Mouse (Mus musculus) CH12.LX (cell line): ENCODE results near the gene Map2. TPM values are rescaled to one million over a fixed set of nuclear protein-coding genes. Genes with fewer than 3 reads are reported as not detected.
A peak's percentile ranks its signal among the peaks of the same experiment; 100 is the strongest.

Experiments
- DNase-seq: peaks from one replicate; pipeline ENCODE4 v3.0.0-alpha.2; 2013; ENCODE audit errors: extremely low read depth
- H3K27ac ChIP-seq: 2 replicates; pipeline ENCODE4 v1.5.1; 2012; ENCODE audit warnings: low read depth, mild to moderate bottlenecking, control low read depth, moderate library complexity; ENCODE audit not compliant: insufficient read depth
- H3K27me3 ChIP-seq: replicated peaks from 2 replicates; pipeline ENCODE3; 2012; ENCODE audit warnings: inconsistent platforms
- H3K36me3 ChIP-seq, 2 experiments: replicated peaks in 1 of 2; 2 replicates each; pipeline versions ENCODE3 to v1.6.1; 2012; ENCODE audit warnings: inconsistent platforms in 1 of 2, low read length in 1 of 2, mild to moderate bottlenecking in 1 of 2, mixed read lengths in 1 of 2, moderate library complexity in 1 of 2; ENCODE audit not compliant: control insufficient read depth in 1 of 2, insufficient read depth in 1 of 2
- H3K4me1 ChIP-seq, 2 experiments: 2 replicates each; pipeline ENCODE4 v1.6.1; 2012; ENCODE audit warnings: inconsistent platforms in 1 of 2, moderate library complexity in 1 of 2; ENCODE audit not compliant: insufficient read depth in 2 of 2, control insufficient read depth in 1 of 2
- H3K4me2 ChIP-seq: 2 replicates; pipeline ENCODE4 v1.6.1; 2012; ENCODE audit warnings: low read depth, mild to moderate bottlenecking, control low read depth; ENCODE audit not compliant: poor library complexity, insufficient read depth, severe bottlenecking
- H3K4me3 ChIP-seq, 3 experiments: fragments of 150-350 bp in 1 of 3; sonication (generic) in 1 of 3; replicated peaks in 1 of 3; 2 replicates each; pipeline versions ENCODE3 to v1.5.1; 2011 to 2012; ENCODE audit warnings: low read depth in 2 of 3, low read length in 2 of 3, mild to moderate bottlenecking in 2 of 3, moderate library complexity in 2 of 3, control low read depth in 1 of 3, improper control_type of control experiment in 1 of 3, inconsistent platforms in 1 of 3, mixed read lengths in 1 of 3; ENCODE audit not compliant: poor library complexity in 1 of 3
- H3K79me2 ChIP-seq: replicated peaks from 2 replicates; pipeline ENCODE4 v1.6.1; 2012; ENCODE audit warnings: mild to moderate bottlenecking, moderate library complexity; ENCODE audit not compliant: control insufficient read depth, poor library complexity, insufficient read depth, severe bottlenecking; ENCODE audit errors: extremely low read depth
- H3K9ac ChIP-seq: 2 replicates; pipeline ENCODE4 v1.6.1; 2012; ENCODE audit warnings: low read depth, mild to moderate bottlenecking, control low read depth, moderate library complexity; ENCODE audit not compliant: insufficient read depth
- H3K9me3 ChIP-seq: replicated peaks from 2 replicates; pipeline ENCODE3; 2012; ENCODE audit warnings: low read length, inconsistent platforms, mixed read lengths
- BHLHE40 ChIP-seq: IDR thresholded peaks from 2 replicates; pipeline ENCODE4 v1.6.1; 2011; ENCODE audit warnings: mild to moderate bottlenecking, low read depth, low read length, improper control_type of control experiment
- E2F4 ChIP-seq: IDR thresholded peaks from 2 replicates; pipeline ENCODE4 v1.6.1; 2011; ENCODE audit warnings: low read depth, low read length, improper control_type of control experiment; ENCODE audit not compliant: insufficient replicate concordance
- EP300 ChIP-seq: IDR thresholded peaks from 2 replicates; pipeline ENCODE4 v1.6.1; 2011; ENCODE audit warnings: low read length, improper control_type of control experiment
- ETS1 ChIP-seq: conservative IDR thresholded peaks from 2 replicates; pipeline ENCODE4 v1.6.1; 2012; ENCODE audit warnings: low read depth, mild to moderate bottlenecking, inconsistent platforms, low read length, improper control_type of control experiment, moderate library complexity
- JUN ChIP-seq: IDR thresholded peaks from 2 replicates; pipeline ENCODE4 v1.6.1; 2011; ENCODE audit warnings: low read depth, mild to moderate bottlenecking, low read length, improper control_type of control experiment, moderate library complexity; ENCODE audit not compliant: insufficient read depth
- MAX ChIP-seq: IDR thresholded peaks from 2 replicates; pipeline ENCODE4 v1.6.1; 2011; ENCODE audit warnings: low read length, improper control_type of control experiment
- MEF2A ChIP-seq: IDR thresholded peaks from 2 replicates; pipeline ENCODE4 v1.6.1; 2014; ENCODE audit warnings: low read depth, mild to moderate bottlenecking, inconsistent platforms, low read length, improper control_type of control experiment, borderline replicate concordance
- NELFE ChIP-seq: IDR thresholded peaks from 2 replicates; pipeline ENCODE4 v1.6.1; 2011; ENCODE audit warnings: low read depth, low read length, improper control_type of control experiment
- RCOR1 ChIP-seq: conservative IDR thresholded peaks from 2 replicates; pipeline ENCODE4 v1.6.1; 2012; ENCODE audit warnings: low read depth, mild to moderate bottlenecking, inconsistent platforms, low read length, improper control_type of control experiment
- dilution Hi-C: fragments of 300-500 bp; cut with MboI; formaldehyde crosslinking; loops from 2 replicates; pipeline ENCODE4 v1.14.3; 2020; ENCODE audit warnings: low sequenced_read_pairs; ENCODE audit not compliant: extremely low pct_unique_long_range_greater_than_20kb, extremely low pct_ligation_motif_present
- in situ Hi-C: fragments of 300-500 bp; cut with MboI; formaldehyde crosslinking; loops from 3 replicates; pipeline ENCODE4 v1.14.3; 2019; ENCODE audit warnings: low sequenced_read_pairs, low pct_ligation_motif_present, low pct_unique_long_range_greater_than_20kb, mixed read lengths
- polyA plus RNA-seq: library from polyadenylated mRNA; unstranded; fragments of >175 nt; gene quantifications from 2 replicates; pipeline ENCODE4 v1.2.1, GENCODE M21; 2012; ENCODE audit warnings: low read depth; ENCODE audit not compliant: insufficient read length
- total RNA-seq, 2 experiments: library from RNA; depleted of rRNA; stranded (reverse); fragments of 300-350 nt in 1 of 2; fragments of >200 nt in 1 of 2; gene quantifications; 2 replicates each; pipeline ENCODE4 v1.2.3; 2012 to 2014

Map2 gene
- total and polyA plus RNA-seq, 3 experiments = 1.5 to 6.5 (median 5.9) TPM

DNA sequence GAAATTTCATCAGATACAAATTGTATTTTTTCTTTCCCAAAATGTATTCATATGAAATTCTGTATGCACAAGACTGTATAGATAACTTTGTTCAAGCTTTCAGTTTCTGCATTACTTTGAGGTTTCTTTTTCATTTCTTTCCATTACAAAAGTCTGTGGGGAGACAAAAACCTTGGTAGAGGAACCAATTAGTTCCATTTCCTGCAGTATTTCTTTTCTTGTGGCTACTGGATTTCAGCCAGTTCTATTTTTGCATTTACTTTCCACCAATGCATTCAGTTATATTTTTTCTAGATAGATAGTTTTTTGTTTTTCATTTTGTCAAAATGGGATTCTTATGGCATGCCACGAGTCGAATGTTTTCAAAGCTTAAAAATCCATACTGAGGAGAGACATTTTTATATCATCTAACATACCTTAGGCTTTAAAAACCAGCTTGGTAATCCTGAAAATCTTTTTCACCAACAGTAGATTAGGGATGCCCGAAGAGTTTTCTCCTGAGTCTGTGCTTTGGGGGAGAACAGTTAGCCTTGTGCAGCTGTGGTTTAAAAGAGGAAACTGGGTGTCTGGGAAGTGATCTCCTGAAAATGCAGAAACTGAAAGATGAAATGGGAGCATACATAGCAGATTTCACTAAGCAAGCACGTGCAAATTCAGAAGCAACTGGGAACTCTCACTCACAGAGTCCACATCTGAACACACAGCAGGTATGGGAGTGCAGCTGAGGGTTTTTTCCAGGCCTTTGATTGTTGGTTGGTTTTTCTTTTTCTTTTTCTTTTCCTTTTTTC lies 104.3 kb downstream of the Map2 start:
- in situ Hi-C loops = no loop called here
- Histone ChIP-seq H3K27me3 (no peaks in the 10 kb centered on the region), H3K4me2 (no peak overlapping the region), H3K4me3 (no peak overlapping the region), H3K9me3 (no peaks in the 10 kb centered on the region), H3K79me2 (no peaks in the 10 kb centered on the region)
- dilution Hi-C loops = no loop called here
- peak; percentile 37 for DNase-seq
- TF ChIP-seq E2F4 = no peak
- peak; percentile 60 for TF ChIP-seq MEF2A
- TF ChIP-seq ETS1 = peak; percentile 36
- peak; percentile 85 for TF ChIP-seq BHLHE40
- TF ChIP-seq MAX = 0 out of 2 replicates have a peak, but pooled peaks have one; percentile 21
- peak; percentile 54; the same call in 1 of the 2 replicates for TF ChIP-seq EP300
- TF ChIP-seq, all 38 proteins: peak for 5
- no peaks in the 10 kb centered on the region for H3K36me3 ChIP-seq
- H3K9ac ChIP-seq = no peak overlapping the region
- peaks cover 3 to 27% of the 10 kb centered on the region in 2 experiments; a peak in 3 of 4 replicates for H3K4me1 ChIP-seq
- H3K27ac ChIP-seq = no peak overlapping the region

DNA sequence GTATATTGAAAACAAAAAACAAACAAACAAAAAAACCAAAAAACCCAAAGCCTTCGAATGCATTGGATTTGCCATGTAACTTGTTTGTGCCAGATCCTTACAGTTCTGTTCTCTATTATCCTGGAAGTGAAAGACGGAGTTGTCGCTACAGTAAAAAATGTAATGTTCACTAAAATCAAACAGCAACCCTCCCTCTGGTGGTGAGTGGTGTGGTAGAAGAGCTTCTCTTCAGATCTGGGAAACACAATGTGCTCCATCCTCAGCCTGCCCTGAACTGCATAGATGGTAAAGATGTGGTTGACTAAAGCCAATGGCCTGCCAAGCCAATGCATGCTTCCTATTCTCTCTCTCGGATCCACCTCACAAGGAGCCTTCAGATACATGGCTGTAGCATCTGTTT lies 105.1 kb downstream of the Map2 start:
- no peaks in the 10 kb centered on the region for H3K27me3 ChIP-seq
- TF ChIP-seq EP300 (no peak), MAX (no peak), RCOR1 (no peak), JUN (no peak)
- TF ChIP-seq, all 38 proteins: peak for 0
- no peak overlapping the region for H3K27ac ChIP-seq
- in situ Hi-C loops (no loop called here), dilution Hi-C loops (no loop called here)
- no peak overlapping the region for H3K9ac ChIP-seq
- H3K4me3 ChIP-seq = no peak overlapping the region
- peak; percentile 12 for DNase-seq
- H3K79me2 ChIP-seq = no peaks in the 10 kb centered on the region
- no peak overlapping the region for H3K4me2 ChIP-seq
- H3K9me3 ChIP-seq = no peaks in the 10 kb centered on the region
- H3K36me3 ChIP-seq = no peaks in the 10 kb centered on the region
- H3K4me1 ChIP-seq = peaks cover 3 to 27% of the 10 kb centered on the region in 2 experiments; a peak in 3 of 4 replicates

DNA sequence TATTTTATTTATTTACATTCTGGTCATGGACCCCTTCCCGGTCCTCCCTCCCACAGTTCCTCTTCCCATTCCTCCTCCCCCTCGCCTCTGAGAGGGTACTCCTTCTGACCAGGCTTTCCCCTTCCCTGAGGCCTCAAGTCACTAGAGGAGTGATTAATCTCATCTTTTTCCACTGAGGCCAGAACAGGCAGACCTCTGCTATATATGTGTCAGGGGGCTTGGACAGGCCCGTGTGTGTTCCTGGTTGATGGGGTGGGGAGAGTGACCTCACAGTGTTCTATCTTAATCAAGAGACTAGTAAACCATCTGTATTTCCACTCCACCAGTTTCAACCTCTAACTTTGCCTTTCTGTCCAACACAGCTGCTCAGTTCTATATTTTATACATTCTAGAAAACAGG lies 107.4 kb downstream of the Map2 start:
- H3K27ac ChIP-seq = no peak overlapping the region
- H3K79me2 ChIP-seq = no peaks in the 10 kb centered on the region
- no peaks in the 10 kb centered on the region for H3K9me3 ChIP-seq
- in situ Hi-C loops (no loop called here), dilution Hi-C loops (no loop called here)
- no peaks in the 10 kb centered on the region for H3K36me3 ChIP-seq
- peak; percentile 34 for DNase-seq
- H3K9ac ChIP-seq = no peak overlapping the region
- H3K4me2 ChIP-seq = no peak overlapping the region
- H3K4me1 ChIP-seq = peaks cover 3 to 27% of the 10 kb centered on the region in 2 experiments; a peak in 3 of 4 replicates
- no peaks in the 10 kb centered on the region for H3K27me3 ChIP-seq
- H3K4me3 ChIP-seq = no peak overlapping the region
- TF ChIP-seq NELFE = no peak
- 0 out of 2 replicates have a peak, but pooled peaks have one; percentile 19 for TF ChIP-seq BHLHE40
